Mouse (Mus musculus) kidney, postnatal 0 days (tissue): ENCODE data around the gene Gm42715. TPM values are rescaled to one million over a fixed set of nuclear protein-coding genes. Genes with fewer than 3 reads are reported as not detected.

Experiments
- ATAC-seq: fragments of 200-750 bp; cut with Nextera tagmentation; replicated peaks from 2 replicates; pipeline ENCODE4 v1.8.0; 2017; ENCODE audit warnings: low read depth, moderate number of reproducible peaks, moderate TSS enrichment, moderate library complexity; ENCODE audit not compliant: low FRiP score
- DNase-seq: peaks from one replicate; pipeline ENCODE4 v3.0.0-alpha.2; 2016; ENCODE audit warnings: low spot score
- H3K27ac ChIP-seq: fragments of 300-500 bp; sonication (generic); 2 replicates; pipeline ENCODE4 v1.5.1; 2014; ENCODE audit warnings: mild to moderate bottlenecking
- H3K27me3 ChIP-seq: fragments of 300-500 bp; sonication (generic); 2 replicates; pipeline ENCODE4 v1.6.1; 2014; ENCODE audit warnings: low read length, mixed read lengths; ENCODE audit not compliant: insufficient read depth
- H3K36me3 ChIP-seq: fragments of 300-500 bp; sonication (generic); 2 replicates; pipeline ENCODE4 v1.6.1; 2014; ENCODE audit warnings: low read length, mixed read lengths; ENCODE audit not compliant: insufficient read depth
- H3K4me1 ChIP-seq: fragments of 300-500 bp; sonication (generic); replicated peaks from 2 replicates; pipeline ENCODE4 v1.6.1; 2014; ENCODE audit warnings: antibody characterized with exemption, low read length, mixed read lengths; ENCODE audit not compliant: insufficient read depth
- H3K4me2 ChIP-seq: fragments of 300-500 bp; sonication (generic); 2 replicates; pipeline ENCODE4 v1.6.1; 2014; ENCODE audit warnings: mild to moderate bottlenecking, low read length, moderate library complexity, mixed read lengths
- H3K4me3 ChIP-seq: fragments of 300-500 bp; sonication (generic); replicated peaks from 2 replicates; pipeline ENCODE4 v1.5.1; 2014; ENCODE audit warnings: low read depth, low read length
- H3K9ac ChIP-seq: fragments of 300-500 bp; sonication (generic); 2 replicates; pipeline ENCODE4 v1.6.1; 2014; ENCODE audit warnings: low read depth, low read length
- H3K9me3 ChIP-seq: fragments of 300-500 bp; sonication (generic); replicated peaks from 2 replicates; pipeline ENCODE4 v1.6.1; 2016; ENCODE audit warnings: low read length, inconsistent platforms, mixed read lengths
- CTCF ChIP-seq: IDR thresholded peaks from 2 replicates; pipeline ENCODE4 v1.5.1; 2016; ENCODE audit warnings: antibody characterized with exemption, low read depth, mild to moderate bottlenecking, moderate library complexity
- WGBS: fragments of 180-500 bp; shearing (Covaris S2); extraction: QIAGEN DNeasy Blood & Tissue Kit; methylation state at CpG from one replicate; pipeline ENCODE4 v1.1.7; 2014; 5-methylcytosine and 5-hydroxymethylcytosine counted together
- polyA plus RNA-seq: library from polyadenylated mRNA; unstranded; fragments of >200 nt; fragmentation: Nextera tagmentation; extraction: Ambion mirVana; gene quantifications from 2 replicates; pipeline ENCODE4 v1.2.1, GENCODE M21; 2015

The Gm42715 gene
- polyA plus RNA-seq, 1 experiment from 2014 or later = 10.9 TPM

DNA sequence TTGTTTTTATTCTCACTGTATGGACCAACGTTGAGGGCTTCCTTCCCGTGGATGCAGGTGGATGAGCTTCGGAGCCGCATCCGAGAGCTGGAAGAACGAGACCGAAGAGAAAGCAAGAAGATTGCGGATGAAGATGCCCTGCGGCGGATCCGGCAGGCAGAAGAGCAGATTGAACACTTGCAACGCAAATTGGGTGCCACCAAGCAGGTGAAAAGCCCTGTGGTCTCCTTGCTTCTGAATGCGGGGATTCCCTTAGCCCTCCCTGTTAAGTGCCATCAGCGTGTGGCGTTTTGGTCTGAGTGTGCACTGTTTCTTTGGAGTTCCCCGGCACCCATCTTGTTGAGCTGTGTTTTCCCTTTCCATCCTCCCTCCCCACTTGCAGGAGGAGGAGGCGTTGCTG lies 77.4 kb downstream of the Gm42715 start:
- no peak overlapping the region for H3K4me3 ChIP-seq
- H3K4me1 ChIP-seq = no peaks in the 10 kb centered on the region
- 95% methylated on average over 17 of the region's 17 CpGs for WGBS
- H3K9ac ChIP-seq = no peak overlapping the region
- DNase-seq = no peak
- no peaks in the 10 kb centered on the region for H3K9me3 ChIP-seq
- H3K4me2 ChIP-seq = no peak overlapping the region
- no peak for ATAC-seq
- no peaks in the 10 kb centered on the region for H3K27me3 ChIP-seq
- H3K27ac ChIP-seq = no peak overlapping the region
- no peak for TF ChIP-seq CTCF
- peaks cover 96% of the 10 kb centered on the region for H3K36me3 ChIP-seq

DNA sequence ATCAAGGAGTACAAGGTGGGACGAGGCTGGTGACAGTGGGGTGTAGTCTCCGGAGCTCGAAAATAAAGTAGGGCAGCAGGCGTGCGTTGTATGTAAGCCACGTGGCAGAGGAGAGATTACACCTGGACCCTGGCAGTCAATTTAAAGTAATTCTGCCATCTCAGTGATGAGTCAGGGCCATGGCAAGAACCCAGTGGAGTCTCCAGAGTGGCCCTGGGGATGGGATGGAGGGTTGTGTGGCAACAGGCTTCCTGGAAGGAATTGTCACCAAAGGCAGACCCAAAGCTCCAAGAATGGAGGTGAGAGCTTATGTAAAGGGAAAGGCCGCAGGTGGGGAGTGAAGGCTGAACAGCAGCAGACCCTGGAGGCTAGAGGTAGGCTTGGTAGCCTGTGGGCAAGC lies 81.2 kb downstream of the Gm42715 start:
- Histone ChIP-seq H3K4me2 (no peak overlapping the region), H3K4me3 (no peak overlapping the region), H3K27me3 (no peaks in the 10 kb centered on the region), H3K9me3 (no peaks in the 10 kb centered on the region), H3K27ac (no peak overlapping the region), H3K9ac (no peak overlapping the region), H3K36me3 (peaks cover 70% of the 10 kb centered on the region), H3K4me1 (no peaks in the 10 kb centered on the region)
- WGBS = 95% methylated on average over 7 of the region's 7 CpGs
- ATAC-seq (no peak), DNase-seq (no peak)
- no peak for TF ChIP-seq CTCF

DNA sequence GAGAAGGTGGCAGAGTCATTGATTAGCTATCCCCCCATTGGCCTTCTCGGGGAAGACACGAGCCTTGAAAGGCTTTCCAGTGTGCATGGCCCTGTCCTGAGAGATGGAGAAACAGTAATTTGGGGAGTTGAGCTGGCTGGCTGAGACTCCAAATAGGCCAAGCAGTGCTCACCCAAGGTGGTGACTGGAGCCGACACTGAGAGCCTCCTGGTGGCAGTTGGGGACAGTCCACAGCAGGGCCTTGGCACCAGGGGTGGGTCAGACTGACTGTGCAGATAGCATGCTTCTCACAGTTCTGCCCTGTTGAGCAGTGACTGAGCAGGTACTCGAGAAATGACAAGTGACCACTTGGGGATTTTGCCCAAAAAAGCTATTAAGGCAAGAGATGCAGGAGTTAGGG lies 82.4 kb downstream of the Gm42715 start:
- Histone ChIP-seq H3K27ac (no peak overlapping the region), H3K4me3 (no peak overlapping the region), H3K36me3 (peaks cover 63% of the 10 kb centered on the region), H3K9ac (no peak overlapping the region), H3K4me2 (no peak overlapping the region), H3K9me3 (no peaks in the 10 kb centered on the region), H3K27me3 (no peaks in the 10 kb centered on the region), H3K4me1 (no peaks in the 10 kb centered on the region)
- no peak for ATAC-seq
- DNase-seq = no peak
- WGBS = 86% methylated on average over 4 of the region's 4 CpGs
- TF ChIP-seq CTCF = no peak

DNA sequence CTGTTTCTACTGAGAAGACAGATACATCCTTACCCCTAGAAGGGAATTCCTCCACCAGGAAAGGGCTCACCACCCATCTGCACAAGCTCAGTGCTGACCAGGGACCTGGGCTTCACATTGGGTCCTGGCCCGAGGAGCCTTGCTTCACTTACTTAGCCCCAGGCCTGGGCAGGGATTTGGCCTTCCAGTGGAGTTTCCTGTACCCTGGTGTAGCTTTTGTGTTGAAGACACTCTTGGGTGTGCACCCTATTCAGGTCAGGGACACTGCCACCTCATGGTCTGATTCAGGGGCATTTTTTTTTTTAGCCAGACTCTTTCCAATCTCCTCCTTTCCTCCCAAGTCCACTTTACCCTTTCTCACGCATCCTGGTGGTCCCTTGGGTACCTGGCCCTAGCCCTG lies 83.5 kb downstream of the Gm42715 start:
- WGBS = 93% methylated on average over 2 of the region's 2 CpGs
- Histone ChIP-seq H3K36me3 (peaks cover 57% of the 10 kb centered on the region), H3K9me3 (no peaks in the 10 kb centered on the region), H3K9ac (no peak overlapping the region), H3K27ac (no peak overlapping the region), H3K4me2 (no peak overlapping the region), H3K4me1 (no peaks in the 10 kb centered on the region), H3K27me3 (no peaks in the 10 kb centered on the region), H3K4me3 (no peak overlapping the region)
- DNase-seq (no peak), ATAC-seq (no peak)
- no peak for TF ChIP-seq CTCF

DNA sequence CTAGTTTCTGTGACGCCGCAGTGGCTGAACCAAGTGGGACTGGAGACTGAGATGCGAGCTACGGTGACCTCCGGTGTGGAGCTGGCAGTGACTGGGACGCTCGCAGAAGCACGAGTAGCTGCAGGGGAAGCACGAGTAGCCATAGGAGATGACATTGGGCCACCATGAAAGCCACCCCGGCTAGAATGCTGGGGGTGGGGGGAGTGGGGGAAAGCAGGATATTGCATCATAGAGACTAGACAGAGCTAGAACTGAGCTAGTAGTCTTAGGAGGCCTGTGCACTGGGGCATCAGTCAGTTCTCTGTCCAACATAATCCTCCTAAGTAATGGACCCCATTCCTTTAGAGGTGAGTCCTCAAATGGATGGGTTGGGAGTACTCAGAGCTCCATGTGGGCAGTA lies 84.9 kb downstream of the Gm42715 start:
- DNase-seq (no peak), ATAC-seq (no peak)
- H3K27ac ChIP-seq = no peak overlapping the region
- H3K4me3 ChIP-seq = no peak overlapping the region
- H3K9ac ChIP-seq = no peak overlapping the region
- no peak overlapping the region for H3K4me2 ChIP-seq
- 93% methylated on average over 10 of the region's 10 CpGs for WGBS
- TF ChIP-seq CTCF = no peak
- H3K36me3 ChIP-seq = peaks cover 57% of the 10 kb centered on the region
- no peaks in the 10 kb centered on the region for H3K4me1 ChIP-seq
- no peaks in the 10 kb centered on the region for H3K9me3 ChIP-seq
- H3K27me3 ChIP-seq = no peaks in the 10 kb centered on the region

DNA sequence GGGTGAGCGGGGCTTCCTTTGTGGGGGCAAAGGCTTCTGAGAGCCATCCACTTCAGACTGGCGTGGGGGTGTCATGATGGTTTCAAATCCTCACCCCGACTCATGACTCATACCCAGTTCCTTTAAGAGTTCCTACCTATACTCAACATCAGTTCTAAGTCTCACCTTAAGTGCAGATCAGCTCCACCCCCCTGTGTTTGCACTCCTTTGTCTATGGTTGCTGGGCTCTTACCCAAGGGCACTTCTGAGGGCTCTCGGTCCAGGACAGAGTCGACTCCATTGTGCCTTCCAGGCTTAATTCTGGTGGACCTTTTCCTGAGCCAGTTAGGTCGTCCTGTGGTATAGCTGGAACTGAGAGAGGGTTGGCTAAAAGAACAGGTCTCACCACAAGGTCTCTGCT lies 87.8 kb downstream of the Gm42715 start:
- H3K4me3 ChIP-seq = no peak overlapping the region
- no peak overlapping the region for H3K27ac ChIP-seq
- no peak for DNase-seq
- H3K9ac ChIP-seq = no peak overlapping the region
- no peaks in the 10 kb centered on the region for H3K27me3 ChIP-seq
- WGBS = 81% methylated on average over 6 of the region's 6 CpGs
- ATAC-seq = no peak
- H3K9me3 ChIP-seq = no peaks in the 10 kb centered on the region
- H3K4me2 ChIP-seq = no peak overlapping the region
- no peaks in the 10 kb centered on the region for H3K4me1 ChIP-seq
- no peak for TF ChIP-seq CTCF
- peaks cover 60% of the 10 kb centered on the region for H3K36me3 ChIP-seq

- Histone ChIP-seq H3K4me2 (no peak overlapping the region), H3K4me1 (peaks cover 12% of the 10 kb centered on the region), H3K36me3 (peaks cover 56% of the 10 kb centered on the region), H3K27me3 (no peaks in the 10 kb centered on the region), H3K9me3 (no peaks in the 10 kb centered on the region), H3K9ac (no peak overlapping the region), H3K27ac (no peak overlapping the region), H3K4me3 (no peak overlapping the region)
- DNase-seq (no peak), ATAC-seq (no peak)
- 96% methylated on average over 29 of the region's 29 CpGs for whole genome bisulfite sequencing
- no peak for TF ChIP-seq CTCF
Measured at GRCm38 (mm10) chr7:127611011-127611410, 91.6 kb downstream of the Gm42715 start.
